Mouse (Mus musculus) embryonic fibroblast, embryonic 13.5 days (primary cell): ENCODE measurements around the gene Mcts2.

Experiments used
- CTCF ChIP-seq: IDR thresholded peaks from 2 replicates; pipeline ENCODE4 v1.5.1; 2011; ENCODE audit warnings: mild to moderate bottlenecking, control low read depth, low read length, moderate library complexity, borderline replicate concordance; ENCODE audit not compliant: insufficient read depth
- POLR2A ChIP-seq: IDR thresholded peaks from 2 replicates; pipeline ENCODE4 v1.6.1; 2011; ENCODE audit warnings: low read depth, mild to moderate bottlenecking, control low read depth, low read length, moderate library complexity

DNA sequence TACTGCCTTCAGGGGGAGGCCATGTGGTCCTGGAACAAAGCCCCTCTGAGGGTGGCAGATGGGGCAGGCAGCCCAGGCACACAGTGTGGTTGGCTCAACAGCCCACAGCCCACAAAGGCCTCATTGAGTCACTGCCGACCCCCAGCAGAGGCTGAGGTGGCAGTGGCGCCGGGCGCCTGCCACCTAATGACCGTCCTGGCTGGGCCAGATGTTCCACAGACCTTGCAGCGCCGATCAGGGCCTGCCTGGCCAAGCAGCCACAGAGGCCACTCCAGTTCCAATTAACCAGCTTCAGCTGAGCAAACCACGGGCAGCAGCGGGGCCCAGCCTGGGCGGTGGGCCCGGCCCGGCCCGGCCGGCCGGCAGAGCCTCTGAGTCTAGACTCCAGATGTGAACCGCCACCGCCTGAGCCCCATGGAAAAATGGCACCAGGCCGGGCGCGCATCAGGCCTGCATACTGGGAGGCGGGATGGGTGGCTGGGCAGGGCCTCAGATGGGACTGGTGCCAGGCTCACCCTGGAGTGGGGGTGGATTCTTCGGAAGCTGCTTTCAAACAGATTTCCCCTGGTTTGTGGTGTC lies 19.2 kb downstream of the Mcts2 start:
- TF ChIP-seq POLR2A (no peak), CTCF (no peak)
